Mouse (Mus musculus) left cerebral cortex, adult 8-10 months (tissue): Measurements from ENCODE around the gene Chd9. TPM values are rescaled to one million over a fixed set of nuclear protein-coding genes. Genes with fewer than 3 reads are reported as not detected.

ENCODE experiments used
- DNase-seq, 2 experiments: peaks; one replicate each; pipeline ENCODE4 v3.0.0; 2022; ENCODE audit warnings: low spot score in 2 of 2
- total RNA-seq, 4 experiments: library from RNA; stranded (reverse); gene quantifications; 2 replicates each; pipeline ENCODE4 v1.2.4; 2022

Chd9 gene
- total RNA-seq, 4 experiments from 2014 or later = 169 to 194 (median 186) TPM

- no peak for DNase-seq
Measured at GRCm38 (mm10) chr8:90965467-90966170, 137.5 kb downstream of the Chd9 start.

DNA sequence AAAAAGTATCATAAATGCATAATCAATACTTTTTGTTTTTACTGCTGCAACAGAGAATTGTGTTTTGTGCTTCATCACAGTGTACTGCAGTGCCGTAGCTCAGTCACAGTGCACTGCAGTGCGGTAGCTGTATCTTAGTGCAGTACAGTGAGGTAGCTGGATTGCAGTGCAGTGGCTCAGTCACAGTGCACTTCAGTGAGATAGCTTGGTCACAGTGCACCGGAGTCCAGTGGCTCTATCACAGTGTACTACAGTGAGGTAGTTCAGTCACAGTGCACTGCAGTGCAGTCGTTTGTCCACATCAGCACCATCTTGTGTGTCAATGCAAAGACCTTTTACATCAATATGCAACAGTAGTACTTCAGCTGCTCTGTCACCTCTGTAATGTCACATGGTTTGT is 140.2 kb downstream of the Chd9 start:
- no peak for DNase-seq

DNA sequence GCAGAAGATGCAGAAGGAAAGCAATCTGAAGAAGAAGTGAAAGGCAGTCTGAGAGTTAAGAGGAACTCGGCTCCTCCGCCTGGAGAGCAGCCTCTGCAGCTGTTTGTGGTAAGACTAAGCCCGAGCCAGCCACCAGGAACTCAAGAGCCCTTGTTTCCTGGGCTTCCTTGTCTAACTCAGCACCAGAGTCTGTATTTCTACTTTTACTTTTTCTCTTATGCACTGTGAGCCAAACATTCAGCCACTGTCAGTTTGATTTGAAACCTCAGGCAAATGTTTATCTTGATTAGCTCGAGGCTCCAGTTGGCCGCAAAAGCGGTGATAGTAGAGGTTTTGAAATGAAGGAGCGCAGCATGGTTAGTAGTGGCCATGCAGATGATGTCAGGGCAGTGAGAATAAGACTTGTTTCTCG is 148.8 kb downstream of the Chd9 start:
- no peak for DNase-seq

GRCm38 (mm10) chr8:90978720-90979119 is 150.6 kb downstream of the Chd9 start:
- DNase-seq = no peak

DNA sequence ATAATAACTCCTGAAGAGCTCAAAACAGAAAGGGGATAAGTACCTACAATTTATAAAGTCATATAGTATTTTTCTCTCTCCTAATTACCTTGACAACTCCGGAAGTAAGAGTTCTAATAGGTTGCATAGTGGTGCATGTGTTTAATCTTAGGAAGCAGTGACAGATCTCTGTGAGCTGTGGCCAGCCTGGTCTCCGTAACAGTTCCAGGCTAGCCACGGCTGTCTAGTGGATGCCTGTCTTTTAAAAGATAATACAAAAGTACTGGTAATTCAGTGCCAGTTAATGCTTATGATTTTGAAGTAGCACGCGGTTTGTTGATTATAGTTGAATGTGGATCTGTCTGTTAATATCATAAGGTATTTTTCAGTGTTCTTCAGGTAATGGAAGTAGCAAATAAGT is 151.1 kb downstream of the Chd9 start:
- DNase-seq = no peak

DNA sequence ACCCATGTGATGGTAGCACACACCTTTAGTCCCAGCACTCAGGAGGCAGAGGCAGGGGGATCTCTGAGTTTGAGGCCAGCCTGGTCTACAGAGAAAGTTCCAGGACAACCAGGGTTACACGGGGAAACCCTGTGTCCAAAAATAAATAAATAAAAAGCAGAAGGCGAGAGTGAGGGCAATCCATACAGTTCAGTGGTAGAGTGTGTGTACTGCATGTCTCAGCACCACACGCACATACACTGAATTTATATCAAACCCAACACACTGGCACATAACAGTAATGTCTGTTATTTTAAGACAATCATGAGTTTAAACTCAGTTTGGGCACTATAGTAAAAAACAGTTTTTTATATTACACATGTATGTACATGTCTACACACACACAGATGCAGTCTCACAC is 153.9 kb downstream of the Chd9 start:
- DNase-seq = no peak

GRCm38 (mm10) chr8:91019726-91020125 is 191.6 kb downstream of the Chd9 start:
- DNase-seq = peak in 1 of 2 experiments; percentile 23

GRCm38 (mm10) chr8:91034417-91034816 is 206.3 kb downstream of the Chd9 start:
- DNase-seq = no peak

DNA sequence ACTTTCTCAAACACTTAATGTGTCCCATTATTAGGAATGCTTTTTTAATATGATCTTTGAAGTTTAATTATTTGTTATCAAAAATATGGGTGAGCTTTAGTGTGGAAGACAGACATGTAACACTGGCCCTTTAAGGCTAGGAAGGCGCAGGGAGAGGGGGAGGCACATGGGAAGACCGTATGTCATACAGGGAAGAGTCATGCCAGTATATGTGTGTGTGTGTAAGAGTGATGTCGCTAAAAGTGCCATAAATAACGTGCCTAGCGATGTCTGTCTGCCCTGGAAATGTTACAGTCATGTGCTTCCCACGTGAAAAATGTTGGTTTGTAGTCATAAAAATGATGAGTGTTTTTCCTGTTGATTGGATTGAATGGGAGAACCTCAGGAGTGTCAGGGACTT is 208.8 kb downstream of the Chd9 start:
- no peak for DNase-seq

GRCm38 (mm10) chr8:91038637-91039036 is 210.5 kb downstream of the Chd9 start:
- DNase-seq = no peak

DNA sequence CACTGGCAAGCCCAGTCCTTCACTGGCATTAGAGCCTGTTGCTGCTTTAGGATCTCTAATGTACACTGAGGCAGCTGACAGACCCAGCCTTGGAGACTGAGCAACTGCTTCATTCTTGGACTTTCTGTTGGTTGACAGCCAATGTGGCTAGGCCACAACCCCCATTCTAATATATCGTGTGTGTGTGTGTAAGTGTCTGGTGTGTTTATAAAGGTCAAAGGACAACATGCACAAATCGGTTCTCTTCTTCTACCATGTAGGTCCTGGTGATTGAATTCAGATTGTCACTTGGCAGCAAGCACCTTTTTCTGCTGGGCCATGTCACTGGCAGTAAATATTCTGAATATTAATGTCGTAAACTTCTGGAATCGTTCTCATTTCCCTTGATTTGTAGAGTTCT is 218.2 kb downstream of the Chd9 start:
- DNase-seq = no peak

- DNase-seq = peak in 1 of 2 experiments; percentile 57
Measured at GRCm38 (mm10) chr8:91051037-91051436, 222.9 kb downstream of the Chd9 start.

DNA sequence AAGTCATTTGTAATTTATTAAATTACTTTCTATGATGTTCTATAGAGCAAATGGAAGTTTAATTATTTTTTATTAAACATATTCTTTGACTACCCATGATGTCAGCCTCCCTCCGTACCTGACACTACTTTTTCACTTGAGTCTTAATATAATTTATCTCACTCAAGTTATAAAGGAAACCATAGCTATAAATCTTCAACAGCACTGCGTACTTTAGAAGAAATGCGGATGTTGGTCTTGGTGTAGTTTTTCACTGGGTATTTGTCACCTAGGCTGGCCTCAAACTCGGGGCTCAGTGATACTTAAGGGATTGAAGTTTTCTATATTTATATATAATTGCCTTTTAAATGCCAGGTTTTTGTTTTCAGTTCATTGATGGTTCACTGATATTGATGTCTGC is 226.3 kb downstream of the Chd9 start:
- DNase-seq = no peak

DNA sequence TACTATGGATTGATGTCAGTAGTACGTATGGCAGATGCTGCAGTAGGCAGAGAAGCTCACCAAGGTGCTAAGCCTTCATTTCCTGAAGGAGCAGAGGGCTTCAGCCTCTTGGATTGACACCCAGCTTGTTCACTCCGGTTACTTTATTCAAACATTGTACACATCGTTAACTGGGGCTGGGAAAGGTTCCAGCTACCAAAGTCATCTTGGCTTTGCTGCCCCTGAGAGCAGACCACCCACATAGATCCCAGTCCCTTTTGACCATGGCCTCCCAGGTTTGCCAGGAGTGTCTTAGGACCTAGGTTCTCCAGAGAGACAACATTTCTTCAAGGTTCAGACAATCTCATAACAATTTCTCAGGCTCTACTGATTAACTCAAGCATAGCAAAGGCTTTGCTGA is 228.7 kb downstream of the Chd9 start:
- DNase-seq = no peak

- no peak for DNase-seq
Measured at GRCm38 (mm10) chr8:91059086-91059578, 231.0 kb downstream of the Chd9 start.

- no peak for DNase-seq
Measured at GRCm38 (mm10) chr8:91059884-91060510, 231.8 kb downstream of the Chd9 start.

DNA sequence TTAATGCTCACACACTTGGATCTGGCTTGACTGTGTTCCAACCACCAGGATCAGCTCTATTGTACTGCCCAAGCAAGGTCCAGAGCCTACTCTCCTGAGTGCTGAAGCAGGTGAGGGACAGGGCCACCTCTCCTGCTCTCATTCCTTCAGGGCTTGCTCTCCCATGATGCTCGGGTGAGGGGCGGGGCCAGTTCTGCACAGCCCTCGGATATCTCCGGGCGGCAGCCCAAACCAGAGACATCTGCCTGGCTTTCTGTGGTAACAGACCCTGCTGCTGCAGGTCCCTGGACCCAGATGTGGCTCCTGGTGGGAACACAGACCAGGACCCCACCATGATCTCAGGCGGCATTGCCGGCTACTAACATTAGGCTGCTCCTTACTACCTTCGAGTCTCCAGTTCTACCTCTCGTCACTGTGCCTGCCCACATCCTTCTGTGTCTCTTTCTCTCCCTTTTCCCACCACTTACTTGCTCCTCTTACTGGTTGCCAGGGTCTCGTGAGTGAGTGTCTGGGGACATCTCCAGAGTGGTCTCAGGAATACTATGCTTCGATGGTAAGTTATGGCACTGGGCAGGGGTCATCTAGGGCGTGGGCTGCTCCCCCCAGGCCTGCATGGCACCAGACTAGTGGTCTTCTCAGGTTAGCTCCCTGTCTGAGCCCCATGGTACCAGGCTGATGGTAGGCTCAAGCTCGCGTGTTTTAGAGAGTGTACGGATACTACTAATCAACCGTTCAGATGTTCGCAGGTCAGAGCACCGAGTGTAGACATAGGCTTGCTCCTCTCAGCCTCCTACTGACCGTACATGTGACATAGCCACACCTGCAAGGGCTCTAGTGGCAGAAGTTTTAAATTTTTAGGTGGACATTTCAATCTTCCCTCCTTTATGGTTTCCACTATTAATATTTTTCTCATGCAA is 232.7 kb downstream of the Chd9 start:
- no peak for DNase-seq

DNA sequence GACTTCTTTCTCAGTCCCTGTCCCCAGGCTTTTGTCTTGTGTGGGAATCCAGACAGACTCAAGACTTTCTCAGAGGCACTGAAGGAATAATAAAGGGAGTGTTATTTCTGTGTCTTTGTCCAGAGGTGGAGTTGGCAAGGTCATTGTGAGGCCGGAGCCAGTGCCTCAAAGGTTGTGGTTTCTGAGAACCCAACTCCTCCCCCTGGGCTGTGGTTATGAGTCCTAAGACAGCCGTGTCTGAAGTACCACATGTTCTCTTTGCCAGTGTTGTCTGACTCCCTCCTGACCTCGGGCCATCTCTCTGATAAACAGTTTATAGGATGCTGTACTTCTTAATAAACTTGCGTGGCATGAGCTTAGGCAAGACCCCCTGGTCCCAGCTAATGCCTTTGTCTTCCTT is 237.0 kb downstream of the Chd9 start:
- DNase-seq = no peak

GRCm38 (mm10) chr8:91069407-91069806 is 241.3 kb downstream of the Chd9 start:
- DNase-seq = no peak

DNA sequence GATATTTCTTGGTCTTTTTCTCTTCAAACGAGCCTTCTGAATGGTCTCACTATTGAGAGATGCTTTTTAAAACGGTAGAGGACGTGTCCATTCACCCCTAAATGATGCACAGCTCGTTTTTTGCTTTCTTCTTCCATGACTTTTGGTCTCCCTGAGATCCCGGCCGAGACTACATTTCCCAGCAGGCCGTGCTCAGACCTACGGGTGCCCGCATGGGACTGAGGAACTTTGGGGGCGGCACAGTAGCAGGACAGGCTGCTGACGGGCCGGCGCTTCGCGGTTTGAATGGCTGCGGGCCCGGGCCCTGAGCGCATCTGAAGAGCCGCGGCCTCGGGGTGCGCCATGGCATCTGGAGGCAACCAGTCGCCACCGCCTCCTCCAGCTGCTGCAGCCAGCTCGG is 241.7 kb downstream of the Chd9 start, which contains the start of gene Rbl2:
Gene Rbl2, plus strand, starts transcription at position 224 of the 400 bp plus-strand sequence.
- DNase-seq = peak; percentile 93 to 96

GRCm38 (mm10) chr8:91070275-91070859 is 242.2 kb downstream of the Chd9 start:
- peak; percentile 38 to 70 for DNase-seq
